Mouse (Mus musculus): ENCODE measurements around the gene Itgal.
"Not testable (repeated sequence)": the region's sequence is repeated elsewhere in the genome, so short reads cannot be mapped to it uniquely, and the experiment has no call there.

The Itgal gene

DNA sequence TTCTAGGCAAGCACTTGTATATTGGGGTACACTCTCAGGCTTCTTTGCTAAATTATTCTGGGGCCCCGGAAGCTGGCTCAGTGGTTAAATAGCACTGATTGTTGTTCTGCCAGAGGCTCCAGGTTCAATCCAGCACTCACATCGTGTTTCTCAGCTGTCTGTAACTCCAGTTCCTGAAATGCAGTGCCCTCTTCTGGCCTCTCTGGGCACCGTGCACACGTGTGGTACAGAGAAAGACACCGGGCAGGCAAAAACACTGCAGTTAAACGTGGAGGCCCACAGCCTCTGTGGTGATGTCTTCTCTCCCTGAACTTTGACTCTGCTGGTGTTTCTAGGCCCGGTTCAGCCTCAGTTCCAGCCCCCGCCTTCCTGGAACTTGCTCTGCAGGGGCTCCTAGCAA lies 17.7 kb upstream of the Itgal start:
- peak in 1 of 2 experiments; percentile 49 for DNase-seq (ENCODE audit: low spot score in 2 of 2)

DNA sequence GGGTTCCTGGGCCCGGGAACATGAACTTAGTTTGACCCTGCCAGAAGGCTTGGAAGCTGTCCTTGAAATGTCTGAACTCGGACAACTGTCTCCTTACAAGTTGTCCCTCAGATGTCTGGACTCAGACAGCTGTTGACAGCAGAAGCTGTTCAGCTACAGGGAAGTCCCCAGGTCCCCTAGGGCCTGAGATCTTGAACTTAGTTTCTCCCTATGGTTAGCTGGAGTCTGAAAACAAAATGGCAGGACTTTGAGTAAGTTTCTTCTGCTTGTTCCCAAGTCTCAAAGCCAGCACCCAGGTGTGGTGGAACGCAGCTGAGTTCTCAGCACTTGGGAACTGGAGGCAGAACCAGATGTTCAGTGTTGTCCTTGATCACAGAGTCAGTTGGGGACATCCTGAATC lies 16.0 kb upstream of the Itgal start:
- no peak for DNase-seq (ENCODE audit: low spot score in 2 of 2)

DNA sequence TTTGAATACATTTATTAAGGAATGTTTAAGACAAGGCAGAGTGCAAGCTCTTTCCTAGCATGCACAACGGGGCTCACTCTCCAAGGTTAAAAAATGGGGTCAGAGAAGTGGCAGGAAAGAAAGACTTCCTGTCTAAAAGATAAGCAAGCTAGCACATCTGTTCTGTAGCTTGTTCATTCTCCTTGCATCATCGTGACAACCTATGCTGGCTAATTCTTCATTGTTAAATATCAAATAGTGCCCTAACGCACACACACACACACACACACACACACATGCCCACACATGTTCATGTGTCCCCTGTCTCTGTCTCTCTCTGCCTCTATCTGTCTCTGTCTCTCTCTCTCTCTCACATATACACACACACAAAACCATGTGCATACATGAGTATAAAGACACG lies 14.9 kb upstream of the Itgal start:
- DNase-seq (ENCODE audit: low spot score in 2 of 2): no peak

DNA sequence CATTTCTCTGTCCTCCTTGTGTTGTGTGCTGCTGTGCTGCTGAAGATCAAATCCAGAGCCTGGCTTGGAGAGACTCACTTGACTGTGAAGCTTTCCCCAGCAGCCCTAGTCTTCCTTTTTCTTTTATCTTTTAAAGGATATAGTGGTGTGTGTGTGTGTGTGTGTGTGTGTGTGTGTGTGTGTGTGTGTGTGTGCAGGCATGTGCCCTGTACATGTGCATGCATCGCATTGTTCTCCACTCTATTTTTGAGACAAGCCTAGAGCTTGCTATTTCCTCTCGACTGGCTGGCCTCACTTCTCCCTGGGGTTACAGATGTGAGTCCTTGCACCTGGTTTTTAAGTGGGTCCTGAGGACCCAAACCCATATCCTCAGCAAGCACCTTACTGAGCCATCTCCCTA lies 13.9 kb upstream of the Itgal start:
- no peak for DNase-seq (ENCODE audit: low spot score in 2 of 2)

DNA sequence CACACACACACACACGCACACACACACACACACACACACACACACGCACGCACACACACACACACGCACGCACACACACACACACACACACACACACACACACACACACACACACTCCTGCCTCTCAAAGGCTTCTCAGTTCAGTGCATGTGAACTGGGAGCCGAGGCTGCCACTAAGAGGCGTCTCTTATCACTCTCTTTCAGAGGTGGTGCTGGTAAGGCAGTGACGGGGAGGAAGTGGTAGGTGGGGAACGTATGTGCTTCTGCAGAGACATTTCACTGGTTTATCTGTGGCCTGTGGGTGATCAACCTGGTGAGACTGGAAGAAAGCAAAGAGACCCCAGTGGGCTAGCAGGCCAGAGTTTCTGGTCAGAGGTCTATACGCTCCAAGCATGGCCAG lies 10.9 kb upstream of the Itgal start:
- DNase-seq (ENCODE audit: low spot score in 2 of 2): no peak

DNA sequence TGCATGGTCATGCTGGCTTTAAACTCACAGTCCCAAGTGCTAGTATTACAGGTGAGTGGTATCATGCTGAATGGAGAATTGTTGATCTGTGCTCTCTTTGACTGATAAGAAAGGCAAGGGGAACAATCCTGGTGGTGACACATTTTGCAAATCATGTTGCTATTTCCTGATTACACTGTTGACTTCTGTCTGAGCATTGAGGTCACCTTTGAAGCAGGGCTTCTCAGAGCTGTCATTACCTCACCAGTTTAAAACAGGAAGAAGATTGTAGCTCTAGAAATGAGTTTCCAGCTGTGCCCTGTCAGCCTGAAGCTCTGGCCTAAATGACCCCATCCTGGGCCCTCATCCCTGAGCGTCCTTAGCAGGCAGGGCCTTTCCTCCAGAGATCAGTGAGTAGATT lies 8.1 kb upstream of the Itgal start:
- no peak for DNase-seq (ENCODE audit: low spot score in 2 of 2)

DNA sequence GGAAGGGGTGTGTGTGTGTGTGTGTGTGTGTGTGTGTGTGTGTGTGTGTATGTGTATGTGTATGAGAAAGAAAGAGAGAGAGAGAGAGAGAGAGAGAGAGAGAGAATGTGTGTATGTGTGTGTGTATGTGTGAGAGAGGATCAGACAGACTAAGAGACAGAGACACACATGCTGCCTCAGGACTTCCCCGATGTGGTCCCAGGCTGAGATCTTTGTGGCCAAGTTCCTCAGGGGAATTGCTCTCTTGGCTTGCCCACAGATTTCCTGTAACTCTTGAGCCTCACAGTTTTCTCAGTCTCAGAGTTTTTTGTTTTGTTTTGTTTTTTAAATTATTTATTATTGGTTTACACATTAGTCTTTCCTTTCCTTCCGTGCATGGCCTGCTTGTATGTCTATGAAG lies 6.8 kb upstream of the Itgal start:
- DNase-seq (ENCODE audit: low spot score in 2 of 2): no peak

DNA sequence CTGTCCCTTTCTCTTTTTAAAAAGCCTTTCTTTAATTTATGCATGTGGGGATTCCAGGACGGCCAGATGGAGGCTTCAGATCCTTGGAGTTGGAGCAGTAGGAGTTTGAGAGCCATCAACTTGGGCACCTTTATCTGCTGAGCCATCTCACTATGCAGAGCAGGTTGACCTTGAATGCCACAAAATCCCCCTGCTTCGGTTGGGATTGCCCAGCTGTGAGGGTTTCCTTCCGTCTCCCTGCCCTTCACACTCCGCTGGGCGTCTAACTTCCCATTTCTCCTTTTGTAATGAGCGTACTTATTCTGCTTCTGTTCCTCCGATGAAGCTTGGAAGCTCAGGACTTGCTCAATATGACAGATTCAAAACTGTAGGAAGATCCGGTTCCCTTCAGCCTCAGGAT lies 5.9 kb upstream of the Itgal start:
- DNase-seq (ENCODE audit: low spot score in 2 of 2): no peak

DNA sequence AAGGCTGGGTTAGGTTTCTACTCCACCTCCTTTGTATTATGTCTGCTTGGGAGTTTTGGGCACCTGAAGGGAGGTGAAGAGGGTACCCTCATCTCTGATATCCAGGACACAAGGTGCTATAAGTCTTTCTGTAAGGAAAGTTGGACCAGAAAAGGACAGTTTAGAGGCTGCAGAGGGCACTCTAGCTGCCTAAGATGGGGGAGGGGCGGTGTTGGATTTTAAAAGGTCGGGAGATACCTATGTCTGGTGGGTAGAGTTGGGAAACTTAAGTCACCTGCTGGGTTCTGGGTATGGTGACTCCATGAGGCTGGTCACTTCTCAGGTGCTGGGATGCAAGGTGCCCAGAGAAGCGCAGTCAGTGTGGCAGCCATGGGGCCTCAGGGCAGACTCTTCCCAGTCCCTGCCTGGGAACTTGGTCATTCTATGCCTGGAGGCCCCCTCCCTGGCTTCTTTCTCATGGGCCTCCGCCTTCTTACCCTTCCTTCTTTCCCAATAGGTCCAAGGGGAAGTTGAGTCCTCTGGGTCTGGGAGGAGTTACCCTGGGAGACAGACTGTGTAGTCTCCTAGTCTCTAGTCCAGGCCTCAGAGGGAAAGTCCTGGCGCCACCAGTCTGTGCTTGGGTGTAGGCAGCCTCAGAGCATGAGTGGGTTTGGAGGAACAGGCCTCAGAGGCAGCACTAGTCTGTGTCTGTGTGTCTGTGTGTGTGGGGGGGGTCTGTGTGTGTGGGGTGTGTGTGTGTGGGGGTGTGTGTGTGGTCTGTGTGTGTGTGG lies 911 bp downstream of the Itgal start:
- no peak for DNase-seq (ENCODE audit: low spot score in 2 of 2)

DNA sequence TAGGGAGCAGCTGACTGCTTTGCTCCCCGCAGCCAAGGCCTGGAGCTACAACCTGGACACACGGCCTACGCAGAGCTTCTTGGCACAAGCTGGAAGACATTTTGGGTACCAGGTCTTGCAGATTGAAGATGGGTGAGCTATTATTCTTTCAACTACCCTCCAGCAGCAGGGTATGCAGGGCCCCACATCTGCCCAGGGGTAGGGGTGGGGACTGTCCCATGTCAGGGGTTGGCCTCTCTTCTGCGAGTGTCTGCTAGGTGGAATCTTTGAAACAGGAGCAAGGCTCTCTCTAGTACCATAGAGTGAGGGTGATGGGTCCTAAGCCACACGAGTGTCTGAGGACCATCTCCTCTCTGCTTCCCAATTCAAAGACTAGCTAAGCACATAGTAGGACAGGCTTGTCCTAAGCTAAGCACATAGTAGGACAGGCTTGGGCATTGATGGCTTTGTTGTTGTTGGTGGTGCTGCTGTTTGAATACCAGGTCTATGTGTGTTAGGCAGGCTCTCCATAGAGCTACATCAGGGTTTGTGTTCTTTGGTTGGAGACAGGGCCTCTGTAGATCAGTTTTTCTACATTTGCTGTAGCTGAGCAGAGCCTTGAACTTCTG lies 1.6 kb downstream of the Itgal start:
- DNase-seq (ENCODE audit: low spot score in 2 of 2): no peak

DNA sequence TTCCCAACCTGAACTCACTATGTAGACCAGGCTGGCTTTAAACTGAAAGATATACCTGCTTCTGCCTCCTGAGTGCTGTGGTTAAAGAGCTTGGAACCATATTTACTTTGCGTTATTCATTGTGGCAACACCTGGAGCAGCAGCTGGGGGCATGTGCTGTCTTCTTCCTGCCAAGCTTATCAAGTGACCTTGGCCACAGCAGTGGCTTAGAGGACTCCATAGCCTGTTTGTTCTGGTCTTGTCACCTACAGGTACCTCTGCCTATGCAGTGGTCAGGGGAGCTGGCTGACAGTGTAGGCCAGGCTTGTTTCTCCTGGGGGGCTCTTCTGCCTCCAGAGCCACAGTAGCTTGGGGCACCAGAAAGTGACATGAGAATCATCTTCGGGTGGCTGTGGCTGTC lies 12.4 kb downstream of the Itgal start:
- no peak for DNase-seq (ENCODE audit: low spot score in 2 of 2)

DNA sequence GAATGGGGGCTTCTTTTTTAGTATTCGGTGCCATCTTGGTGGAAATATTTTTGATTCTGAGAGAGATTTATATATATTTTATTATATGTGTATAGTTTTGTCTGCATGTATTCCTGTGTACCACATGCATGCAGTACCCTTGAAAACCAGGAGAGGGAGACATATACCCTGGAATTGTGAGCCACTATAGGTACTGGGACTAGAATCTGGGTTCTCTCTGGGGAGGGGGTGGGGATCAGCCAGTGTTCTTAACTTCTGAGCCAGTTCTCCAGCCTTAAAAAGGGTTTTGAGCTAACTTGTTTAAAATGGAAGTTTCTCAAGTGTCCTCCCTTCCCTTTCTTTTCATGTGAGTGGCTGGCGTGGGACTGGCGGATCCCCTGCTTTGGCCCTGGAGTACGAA lies 12.8 kb downstream of the Itgal start:
- peak; percentile 73 to 78 for DNase-seq (ENCODE audit: low spot score in 2 of 2)

DNA sequence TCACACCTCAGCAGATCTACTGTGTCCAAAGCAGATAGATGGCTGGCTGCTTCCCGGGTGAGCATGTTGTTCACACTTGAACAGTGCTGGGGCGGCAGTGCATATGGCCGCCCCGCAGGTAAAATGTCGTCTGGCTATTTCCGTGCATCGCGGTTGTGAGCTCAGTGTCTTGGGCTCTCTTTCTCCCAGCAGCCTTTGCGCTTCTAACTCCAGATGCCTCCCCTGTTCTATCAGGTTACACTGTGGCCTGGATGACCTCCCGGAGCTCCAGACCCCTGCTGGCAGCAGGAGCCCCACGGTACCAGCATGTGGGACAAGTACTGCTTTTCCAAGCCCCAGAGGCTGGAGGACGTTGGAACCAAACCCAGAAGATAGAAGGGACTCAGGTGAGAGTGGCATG lies 13.9 kb downstream of the Itgal start:
- no peak for DNase-seq (ENCODE audit: low spot score in 2 of 2)

DNA sequence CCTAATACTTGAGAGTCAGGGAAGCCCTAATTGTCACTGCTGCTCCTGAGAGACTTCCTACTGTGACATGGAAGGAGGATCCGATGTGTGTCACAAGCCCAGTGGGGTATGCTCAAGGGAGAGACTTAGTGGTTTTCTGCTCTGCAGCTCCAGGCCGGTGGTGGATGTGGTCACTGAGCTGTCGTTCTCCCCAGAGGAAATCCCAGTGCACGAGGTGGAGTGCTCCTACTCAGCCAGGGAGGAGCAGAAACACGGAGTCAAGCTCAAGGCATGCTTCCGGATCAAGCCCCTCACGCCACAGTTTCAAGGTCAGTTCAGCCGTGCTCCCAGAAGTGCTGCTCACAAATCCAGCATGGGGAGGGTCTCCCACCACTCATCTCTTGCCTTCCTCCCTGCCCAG lies 17.9 kb downstream of the Itgal start:
- DNase-seq (ENCODE audit: low spot score in 2 of 2): no peak

DNA sequence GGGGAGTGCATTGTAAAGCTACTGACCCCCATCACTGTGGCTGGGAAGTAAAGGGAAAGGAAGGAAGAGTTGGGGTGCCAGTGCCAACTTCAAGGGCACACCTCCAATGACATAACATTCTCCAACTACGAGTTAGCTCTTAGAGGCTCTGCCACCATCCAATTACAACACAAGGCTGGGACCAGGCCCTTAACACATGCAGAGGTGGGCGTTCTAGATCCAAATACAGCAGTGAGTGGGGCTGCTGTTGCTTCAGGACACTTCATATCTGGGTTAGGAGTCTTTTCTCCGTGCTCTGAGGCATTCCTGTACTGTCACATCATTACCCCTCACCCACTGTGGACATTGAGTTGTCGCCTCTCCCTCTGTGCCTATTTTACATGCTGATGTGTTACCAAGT lies 25.0 kb downstream of the Itgal start:
- no peak for DNase-seq (ENCODE audit: low spot score in 2 of 2)

DNA sequence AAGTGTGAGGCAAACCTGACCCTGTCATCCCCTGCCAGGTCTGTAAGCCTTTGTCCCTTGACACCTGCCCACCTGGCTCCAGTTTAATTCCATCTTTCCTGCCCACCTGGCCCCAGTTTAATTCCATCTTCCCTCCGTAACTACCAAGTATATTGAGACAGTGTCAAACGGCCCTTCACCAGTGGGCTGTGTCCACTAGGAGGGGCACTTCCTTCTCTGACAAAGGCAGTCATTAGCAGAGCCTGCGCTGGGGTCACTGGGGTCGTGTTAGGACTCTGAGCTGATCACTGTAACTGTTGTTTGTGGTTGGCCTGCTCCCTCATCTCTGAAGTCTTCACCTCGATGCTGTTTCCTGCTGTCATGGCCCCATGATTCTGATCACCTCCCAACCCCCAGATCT lies 26.0 kb downstream of the Itgal start:
- DNase-seq (ENCODE audit: low spot score in 2 of 2): no peak

DNA sequence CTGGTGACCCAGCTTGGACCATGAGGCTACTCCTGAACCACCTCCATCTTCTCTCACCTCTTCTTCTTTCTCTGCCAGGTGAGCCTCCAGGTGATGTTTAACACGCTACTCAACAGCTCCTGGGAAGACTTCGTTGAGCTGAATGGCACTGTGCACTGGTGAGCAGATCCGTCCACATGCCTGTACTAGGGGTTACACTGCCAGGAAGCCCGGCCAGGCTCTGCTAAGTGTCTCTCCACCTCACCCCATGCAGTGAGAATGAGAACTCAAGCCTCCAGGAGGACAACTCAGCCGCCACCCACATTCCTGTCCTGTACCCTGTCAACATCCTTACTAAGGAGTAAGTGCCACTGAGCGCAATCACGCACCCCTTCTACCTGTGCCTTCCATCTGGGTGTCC lies 28.9 kb downstream of the Itgal start:
- no peak for DNase-seq (ENCODE audit: low spot score in 2 of 2)

DNA sequence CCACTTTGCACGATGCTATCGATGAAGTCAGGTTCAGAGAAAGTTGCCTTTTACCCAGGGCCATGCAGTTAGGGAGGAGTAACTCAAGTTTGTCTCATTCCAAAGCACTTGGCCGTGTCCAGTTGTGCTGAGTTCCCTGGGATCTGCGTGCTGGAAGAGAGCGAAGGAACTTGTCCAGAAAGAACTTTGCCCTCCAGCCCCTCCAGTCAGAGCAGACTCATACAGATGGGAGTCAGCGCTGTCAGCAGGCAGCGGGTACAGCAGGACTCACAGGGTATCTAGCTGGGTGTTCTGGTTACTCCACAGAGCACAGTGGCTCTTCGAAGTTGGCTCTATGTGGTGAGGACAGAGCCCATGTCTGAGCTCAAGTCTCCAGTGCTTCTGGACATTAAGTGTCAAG lies 29.5 kb downstream of the Itgal start:
- DNase-seq (ENCODE audit: low spot score in 2 of 2): no peak

DNA sequence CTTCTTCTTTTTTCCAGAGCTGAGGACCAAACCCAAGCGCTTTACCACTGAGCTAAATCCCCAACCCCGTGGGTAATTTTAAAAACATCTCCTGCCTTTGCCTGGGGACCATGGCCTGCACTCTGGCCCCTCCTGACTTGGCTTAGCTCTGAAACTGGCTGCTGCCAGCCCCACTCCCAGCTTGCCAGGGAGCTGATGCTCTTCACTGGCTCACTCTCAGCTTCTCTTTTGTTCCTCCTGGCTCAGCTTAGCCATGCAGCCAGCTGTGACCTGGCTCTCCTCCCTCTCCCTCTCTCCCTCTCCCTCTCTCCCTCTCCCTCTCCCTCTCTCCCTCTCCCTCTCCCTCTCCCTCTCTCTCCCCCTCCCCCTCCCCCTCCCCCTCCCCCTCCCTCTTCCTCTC lies 30.6 kb downstream of the Itgal start:
- DNase-seq (ENCODE audit: low spot score in 2 of 2): peak; percentile 78 to 81

DNA sequence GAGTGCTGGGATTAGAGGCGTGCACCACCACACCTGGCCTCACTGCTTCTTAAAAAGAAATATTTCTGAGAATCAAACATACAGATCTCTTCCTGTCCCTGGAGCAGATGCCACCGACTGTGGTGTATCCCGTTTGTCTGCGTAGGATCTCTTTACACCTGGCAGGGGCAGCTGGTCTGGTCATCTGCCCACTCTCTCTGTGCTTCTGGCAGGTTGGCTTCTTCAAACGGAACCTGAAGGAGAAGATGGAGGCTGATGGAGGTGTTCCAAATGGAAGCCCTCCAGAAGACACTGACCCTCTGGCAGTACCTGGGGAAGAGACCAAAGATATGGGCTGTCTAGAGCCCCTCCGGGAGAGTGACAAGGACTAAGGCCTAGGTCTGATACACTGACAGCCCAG lies 37.2 kb downstream of the Itgal start:
- DNase-seq (ENCODE audit: low spot score in 2 of 2): no peak

DNA sequence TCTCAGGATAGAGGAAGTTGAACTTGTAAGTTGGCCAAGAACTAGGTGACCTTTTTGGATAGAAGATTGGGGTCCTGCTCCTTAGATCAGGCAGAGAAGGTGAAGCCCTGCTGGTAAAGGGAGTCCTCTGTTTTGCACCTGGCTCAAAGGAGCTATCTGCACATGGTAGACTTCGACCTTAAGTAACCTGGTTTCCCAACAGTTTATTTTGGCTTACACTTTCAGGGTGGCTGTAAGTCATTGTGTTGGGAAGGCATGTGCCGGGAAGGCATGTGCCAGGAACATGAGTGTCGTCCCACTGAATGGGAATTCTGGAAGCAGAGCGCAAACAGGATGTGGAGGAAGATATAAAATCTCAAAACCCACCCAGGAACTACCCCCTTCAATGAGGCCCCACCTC lies 39.5 kb downstream of the Itgal start:
- DNase-seq (ENCODE audit: low spot score in 2 of 2): no peak

DNA sequence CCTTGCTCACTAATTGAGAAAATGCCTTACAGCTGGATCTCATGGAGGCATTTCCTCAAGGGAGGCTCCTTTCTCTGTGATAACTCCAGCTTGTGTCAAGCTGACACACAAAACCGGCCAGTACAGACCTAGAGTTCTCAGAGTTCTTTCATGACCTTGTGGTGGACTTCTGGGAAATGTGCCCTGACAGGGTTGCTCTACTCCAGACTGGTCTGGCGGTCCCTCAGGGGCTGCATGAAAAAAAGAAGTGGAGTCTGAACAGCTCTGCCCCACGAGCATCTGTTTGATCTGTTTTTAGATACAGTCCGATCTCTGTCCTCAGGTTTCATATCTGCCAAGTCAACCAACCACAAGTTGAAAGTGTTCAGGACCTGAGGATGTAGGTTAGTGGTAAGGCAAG lies 41.6 kb downstream of the Itgal start:
- no peak for DNase-seq (ENCODE audit: low spot score in 2 of 2)

DNA sequence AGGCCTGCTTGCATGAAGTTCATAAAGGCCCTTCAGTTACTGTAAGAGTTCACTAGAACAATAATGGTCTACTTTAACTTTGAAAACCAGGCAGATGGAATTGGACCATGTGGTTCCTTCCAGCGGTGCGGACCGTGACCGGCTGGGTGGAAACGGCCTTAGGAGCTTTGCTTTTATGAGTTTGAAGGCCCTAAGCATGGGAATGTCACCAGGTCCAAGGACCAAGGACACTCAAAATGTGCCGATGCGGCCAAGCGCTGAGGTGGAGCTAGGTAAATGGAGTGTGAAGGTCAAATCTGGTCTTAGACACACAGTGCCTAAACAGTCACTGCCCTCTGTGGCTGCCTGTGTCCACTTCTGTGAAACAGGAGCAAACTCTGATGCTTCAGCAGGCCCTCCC lies 45.3 kb downstream of the Itgal start:
- no peak for DNase-seq (ENCODE audit: low spot score in 2 of 2)

DNA sequence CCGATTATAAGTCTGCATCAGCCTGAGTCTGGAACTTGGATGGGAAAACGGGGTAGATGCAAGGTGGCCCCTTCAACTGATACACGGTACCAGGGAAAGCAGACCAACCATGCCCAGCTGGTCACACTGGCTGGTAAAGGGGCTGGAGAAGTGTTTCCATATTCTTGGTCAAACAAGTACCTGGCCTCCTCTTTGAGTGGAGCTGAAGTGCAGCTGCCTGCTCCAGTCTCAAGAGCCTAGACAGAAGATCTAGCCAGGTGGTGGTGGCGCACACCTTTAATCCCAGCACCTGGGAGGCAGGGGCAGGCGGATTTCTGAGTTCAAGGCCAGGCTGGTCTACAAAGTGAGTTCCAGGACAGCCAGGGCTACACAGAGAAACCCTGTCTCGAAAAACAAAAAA lies 45.8 kb downstream of the Itgal start:
- not testable (repeated sequence) for DNase-seq (ENCODE audit: low spot score in 2 of 2)
